Mouse (Mus musculus) small intestine, adult 2 months (tissue): ENCODE measurements around the gene Tcp11l2.

ENCODE experiments used
- CTCF ChIP-seq: fragments of 200-500 bp; IDR thresholded peaks from 2 replicates; pipeline ENCODE4 v1.5.1; 2012; ENCODE audit warnings: low read depth, mild to moderate bottlenecking, control low read depth, inconsistent platforms, low read length, moderate library complexity, mixed read lengths; ENCODE audit not compliant: insufficient replicate concordance, insufficient read length; ENCODE audit errors: extremely low read depth
- POLR2A ChIP-seq: fragments of 200-500 bp; IDR thresholded peaks from 2 replicates; pipeline ENCODE4 v1.6.1; 2012; ENCODE audit warnings: low read depth, mild to moderate bottlenecking, control low read depth, inconsistent platforms, low read length, moderate library complexity

- TF ChIP-seq CTCF (peak; percentile 56; the same call in 1 of the 2 replicates), POLR2A (no peak)
Observed at GRCm38 (mm10) chr10:84558511-84558910, 17.9 kb upstream of the Tcp11l2 start.
